Mouse (Mus musculus) embryonic facial prominence, embryonic 13.5 days (tissue): ENCODE measurements around the gene Krtap26-1. TPM values are rescaled to one million over a fixed set of nuclear protein-coding genes. Genes with fewer than 3 reads are reported as not detected.

Experiments
- ATAC-seq: fragments of 200-750 bp; cut with Nextera tagmentation; 2 replicates; pipeline ENCODE4 v1.8.0; 2017; ENCODE audit warnings: low read depth; ENCODE audit not compliant: insufficient number of reproducible peaks, insufficient read depth, low FRiP score, low TSS enrichment
- H3K27ac ChIP-seq: fragments of 300-500 bp; sonication (generic); 2 replicates; pipeline ENCODE4 v1.5.1; 2015; ENCODE audit warnings: moderate library complexity, mild to moderate bottlenecking, inconsistent platforms
- H3K27me3 ChIP-seq: fragments of 300-500 bp; sonication (generic); 2 replicates; pipeline ENCODE4 v1.6.1; 2015; ENCODE audit warnings: mild to moderate bottlenecking, inconsistent platforms
- H3K36me3 ChIP-seq: fragments of 300-500 bp; sonication (generic); 2 replicates; pipeline ENCODE4 v1.6.1; 2015; ENCODE audit warnings: mild to moderate bottlenecking, inconsistent platforms
- H3K4me1 ChIP-seq: fragments of 300-500 bp; sonication (generic); 2 replicates; pipeline ENCODE4 v1.6.1; 2015; ENCODE audit warnings: inconsistent platforms
- H3K4me2 ChIP-seq: fragments of 300-500 bp; sonication (generic); 2 replicates; pipeline ENCODE4 v1.6.1; 2015; ENCODE audit warnings: moderate library complexity, mild to moderate bottlenecking, inconsistent platforms
- H3K4me3 ChIP-seq: fragments of 300-500 bp; sonication (generic); 2 replicates; pipeline ENCODE4 v1.5.1; 2015; ENCODE audit warnings: mild to moderate bottlenecking, inconsistent platforms
- H3K9ac ChIP-seq: fragments of 300-500 bp; sonication (generic); 2 replicates; pipeline ENCODE4 v1.6.1; 2015; ENCODE audit warnings: mild to moderate bottlenecking, inconsistent platforms
- H3K9me3 ChIP-seq: fragments of 300-500 bp; sonication (generic); 2 replicates; pipeline ENCODE4 v1.6.1; 2016; ENCODE audit warnings: inconsistent platforms
- WGBS: fragments of 180-500 bp; shearing (Covaris S2); methylation state at CpG from one replicate; pipeline ENCODE4 v1.1.7; 2015; ENCODE audit warnings: mixed read lengths; 5-methylcytosine and 5-hydroxymethylcytosine counted together
- polyA plus RNA-seq: library from polyadenylated mRNA; unstranded; fragments of >200 nt; fragmentation: Nextera tagmentation; extraction: Ambion mirVana; gene quantifications from 2 replicates; pipeline ENCODE4 v1.2.1, GENCODE M21; 2015

Gene Krtap26-1
- not detected in 2 replicates for polyA plus RNA-seq

DNA sequence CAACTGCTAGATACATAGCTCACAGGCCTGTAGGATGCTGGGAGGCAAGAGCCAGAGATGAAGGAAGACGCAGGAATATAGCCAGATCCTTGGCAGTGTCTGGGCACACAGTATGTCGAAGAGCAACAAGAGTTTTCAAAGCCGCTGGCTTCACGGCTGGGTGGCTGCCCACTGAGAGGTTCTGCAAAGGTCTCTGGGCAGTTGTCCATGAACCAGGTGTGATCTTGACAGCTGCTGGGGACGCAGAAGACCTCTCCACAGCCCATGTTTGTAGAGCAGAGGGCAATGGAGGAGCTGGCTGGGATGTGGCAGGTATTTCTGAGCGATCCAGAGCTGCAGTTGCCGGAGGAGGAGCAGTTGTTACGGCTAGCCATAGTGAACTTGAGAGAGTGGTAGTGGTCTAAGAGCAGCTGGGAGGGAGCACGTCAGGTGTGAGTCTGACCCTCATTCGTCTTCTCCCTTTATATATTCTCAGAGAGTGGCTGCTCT is at the start of gene Krtap26-1:
Gene Krtap26-1, minus strand, starts transcription at position 439 of the 489 bp plus-strand sequence.
- Histone ChIP-seq H3K4me3 (no peak within 1 kb of the TSS), H3K4me2 (no peak within 1 kb of the TSS), H3K36me3 (no peaks in the 10 kb centered on the region), H3K9ac (no peak within 1 kb of the TSS), H3K4me1 (no peaks in the 10 kb centered on the region), H3K27me3 (no peaks in the 10 kb centered on the region), H3K27ac (no peak within 1 kb of the TSS), H3K9me3 (no peaks in the 10 kb centered on the region)
- no peak for ATAC-seq
- WGBS = 90% methylated on average over 10 of the region's 10 CpGs

DNA sequence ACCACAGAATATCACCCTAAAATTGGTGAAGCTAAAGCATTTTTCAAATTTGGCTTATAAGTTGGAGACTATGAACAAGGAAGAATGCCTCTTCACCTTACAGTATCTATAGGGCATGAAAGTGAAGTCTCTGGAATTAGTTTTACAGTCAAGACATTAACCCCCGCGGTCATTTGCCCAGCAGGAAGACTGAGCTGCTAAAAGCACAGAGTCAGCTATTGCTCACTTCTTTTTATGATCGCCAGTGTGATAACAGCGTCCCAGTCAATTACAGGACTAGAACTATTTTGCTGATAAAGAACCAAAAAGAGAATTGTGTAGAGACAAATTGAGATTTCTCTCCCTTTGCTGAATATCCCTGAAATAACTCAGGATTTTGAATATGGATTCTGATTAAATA is 48.7 kb upstream of the Krtap26-1 start:
- ATAC-seq = no peak
- Histone ChIP-seq H3K36me3 (no peaks in the 10 kb centered on the region), H3K4me2 (no peak overlapping the region), H3K9me3 (no peaks in the 10 kb centered on the region), H3K4me3 (no peak overlapping the region), H3K9ac (no peak overlapping the region), H3K27me3 (no peaks in the 10 kb centered on the region), H3K4me1 (peaks cover 3% of the 10 kb centered on the region; the same call in 1 of the 2 replicates), H3K27ac (no peak overlapping the region)
- 72% methylated on average over 4 of the region's 4 CpGs for WGBS

- Histone ChIP-seq H3K4me2 (no peak overlapping the region), H3K4me3 (no peak overlapping the region), H3K27me3 (no peaks in the 10 kb centered on the region), H3K9me3 (no peaks in the 10 kb centered on the region), H3K9ac (no peak overlapping the region), H3K4me1 (no peaks in the 10 kb centered on the region), H3K27ac (no peak overlapping the region), H3K36me3 (no peaks in the 10 kb centered on the region)
- 58% methylated on average over 2 of the region's 2 CpGs for WGBS
- ATAC-seq = no peak
Observed at GRCm38 (mm10) chr16:88681282-88681681, 33.7 kb upstream of the Krtap26-1 start.

DNA sequence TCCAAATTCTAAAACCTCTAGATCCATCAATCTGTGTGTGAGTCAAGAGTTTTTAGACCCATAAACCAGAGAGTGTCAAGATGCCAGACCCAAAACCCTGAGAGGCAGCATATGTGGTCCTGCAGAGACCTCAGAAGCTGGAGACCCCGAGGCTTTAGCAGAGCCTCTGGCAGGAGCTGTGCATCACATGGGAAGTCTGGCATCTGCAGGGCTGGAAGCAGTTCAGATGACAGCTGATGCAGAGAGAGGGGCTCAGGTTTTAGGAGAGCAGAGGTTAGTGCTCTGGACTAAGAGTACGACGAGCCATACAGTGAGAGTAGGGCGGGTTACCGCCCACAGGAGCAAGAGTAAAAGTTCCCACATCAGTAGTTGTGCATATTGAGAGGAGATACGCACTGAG is 31.5 kb upstream of the Krtap26-1 start:
- Histone ChIP-seq H3K4me3 (no peak overlapping the region), H3K36me3 (no peaks in the 10 kb centered on the region), H3K9me3 (no peaks in the 10 kb centered on the region), H3K27ac (no peak overlapping the region), H3K9ac (no peak overlapping the region), H3K4me2 (no peak overlapping the region), H3K27me3 (no peaks in the 10 kb centered on the region), H3K4me1 (no peaks in the 10 kb centered on the region)
- no peak for ATAC-seq
- WGBS = 86% methylated on average over 6 of the region's 6 CpGs

- no peak within 1 kb of the TSS for H3K27ac ChIP-seq
- no peaks in the 10 kb centered on the region for H3K36me3 ChIP-seq
- no peak for ATAC-seq
- 90% methylated on average over 4 of the region's 4 CpGs for WGBS
- no peaks in the 10 kb centered on the region for H3K27me3 ChIP-seq
- no peaks in the 10 kb centered on the region for H3K9me3 ChIP-seq
- H3K9ac ChIP-seq = no peak within 1 kb of the TSS
- 0 out of 2 replicates have a peak, but pooled peaks cover 3% of the 10 kb centered on the region for H3K4me1 ChIP-seq
- H3K4me3 ChIP-seq = no peak within 1 kb of the TSS
- no peak within 1 kb of the TSS for H3K4me2 ChIP-seq
Observed at GRCm38 (mm10) chr16:88671571-88671970, 24.0 kb upstream of the Krtap26-1 start, which contains the start of gene Krtap27-1. Krtap27-1 (minus strand) TSS chr16:88671671.

DNA sequence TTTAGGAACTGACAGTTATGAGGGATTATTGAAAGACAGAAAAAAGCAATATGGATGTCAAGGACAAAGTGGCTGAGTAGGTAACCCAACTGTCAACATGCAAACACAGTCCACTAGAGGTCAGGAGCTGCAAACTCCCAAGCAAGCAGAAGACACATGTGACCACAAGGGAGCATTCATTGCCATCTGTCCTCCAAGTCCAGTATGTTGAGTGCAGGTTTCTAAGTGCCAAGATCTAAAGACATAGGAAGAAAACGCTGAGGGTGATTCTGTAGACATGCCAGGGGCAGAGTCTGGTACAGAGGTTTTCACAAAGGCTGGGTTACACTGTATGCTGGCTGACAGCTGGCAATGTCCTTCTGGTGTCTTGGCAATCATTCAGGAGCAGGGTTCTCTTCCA is 9.8 kb upstream of the Krtap26-1 start:
- H3K4me2 ChIP-seq = no peak overlapping the region
- no peaks in the 10 kb centered on the region for H3K9me3 ChIP-seq
- no peak for ATAC-seq
- no peaks in the 10 kb centered on the region for H3K36me3 ChIP-seq
- no peaks in the 10 kb centered on the region for H3K4me1 ChIP-seq
- H3K27ac ChIP-seq = no peak overlapping the region
- no peak overlapping the region for H3K4me3 ChIP-seq
- no peak overlapping the region for H3K9ac ChIP-seq
- 52% methylated on average over 1 of the region's 1 CpGs for whole genome bisulfite sequencing
- H3K27me3 ChIP-seq = no peaks in the 10 kb centered on the region

DNA sequence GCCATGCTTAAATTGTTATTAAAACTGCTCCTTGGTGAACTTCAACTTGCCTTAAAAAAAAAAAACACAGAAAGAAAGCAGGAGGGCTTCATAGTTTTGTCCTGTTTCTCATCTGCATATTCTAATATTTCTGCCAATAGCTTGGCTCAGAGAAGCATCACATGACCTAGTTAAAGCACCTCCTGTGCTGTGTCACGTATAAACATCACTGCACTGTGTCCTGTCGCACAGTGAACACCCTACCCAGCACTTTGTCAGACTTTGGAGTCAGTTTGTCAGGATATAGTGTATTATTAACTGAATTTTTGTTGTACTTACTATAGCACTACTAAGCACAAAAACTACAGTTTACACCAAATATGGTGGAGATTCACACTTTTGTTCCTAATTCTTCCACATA is 4.4 kb upstream of the Krtap26-1 start:
- no peak for ATAC-seq
- WGBS = 63% methylated on average over 2 of the region's 2 CpGs

DNA sequence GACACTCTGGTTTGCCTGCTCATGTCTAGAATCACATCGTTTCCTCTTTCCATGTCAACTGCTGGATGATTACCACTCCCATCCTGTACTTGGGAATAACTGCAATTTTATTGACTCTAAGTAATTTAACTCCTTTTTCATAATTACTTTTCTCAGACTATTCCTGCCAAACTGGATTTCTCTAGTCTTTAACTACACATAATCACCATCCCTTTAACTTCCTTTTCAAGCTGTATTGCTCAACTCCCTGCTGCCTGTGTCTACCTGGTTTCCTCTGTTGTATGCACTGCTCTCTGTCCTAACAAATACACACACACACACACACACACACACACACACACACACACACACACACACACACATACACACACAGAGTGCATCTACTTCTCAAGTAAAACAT is 3.5 kb upstream of the Krtap26-1 start:
- no peak overlapping the region for H3K4me3 ChIP-seq
- H3K9ac ChIP-seq = no peak overlapping the region
- H3K27me3 ChIP-seq = no peaks in the 10 kb centered on the region
- H3K4me2 ChIP-seq = no peak overlapping the region
- H3K36me3 ChIP-seq = no peaks in the 10 kb centered on the region
- H3K4me1 ChIP-seq = no peaks in the 10 kb centered on the region
- H3K9me3 ChIP-seq = no peaks in the 10 kb centered on the region
- no peak for ATAC-seq
- no peak overlapping the region for H3K27ac ChIP-seq
- WGBS = 62% methylated on average over 1 of the region's 1 CpGs

More for the DNA sequence above, 4.4 kb upstream of the Krtap26-1 start:
- no peak overlapping the region for H3K4me3 ChIP-seq
- no peaks in the 10 kb centered on the region for H3K36me3 ChIP-seq
- no peaks in the 10 kb centered on the region for H3K9me3 ChIP-seq
- no peaks in the 10 kb centered on the region for H3K4me1 ChIP-seq
- no peak overlapping the region for H3K27ac ChIP-seq
- H3K4me2 ChIP-seq = no peak overlapping the region
- no peaks in the 10 kb centered on the region for H3K27me3 ChIP-seq
- H3K9ac ChIP-seq = no peak overlapping the region

- H3K4me3 ChIP-seq = no peak overlapping the region
- H3K27me3 ChIP-seq = no peaks in the 10 kb centered on the region
- no peak overlapping the region for H3K9ac ChIP-seq
- no peaks in the 10 kb centered on the region for H3K36me3 ChIP-seq
- no peak overlapping the region for H3K27ac ChIP-seq
- H3K4me2 ChIP-seq = no peak overlapping the region
- 88% methylated on average over 8 of the region's 8 CpGs for WGBS
- no peaks in the 10 kb centered on the region for H3K4me1 ChIP-seq
- H3K9me3 ChIP-seq = no peaks in the 10 kb centered on the region
- ATAC-seq = no peak
Observed at GRCm38 (mm10) chr16:88646366-88647111, 1.1 kb downstream of the Krtap26-1 start.

- Histone ChIP-seq H3K4me3 (no peak overlapping the region), H3K36me3 (no peaks in the 10 kb centered on the region), H3K4me2 (no peak overlapping the region), H3K9me3 (no peaks in the 10 kb centered on the region), H3K27me3 (no peaks in the 10 kb centered on the region), H3K27ac (no peak overlapping the region), H3K4me1 (no peaks in the 10 kb centered on the region), H3K9ac (no peak overlapping the region)
- 79% methylated on average over 3 of the region's 3 CpGs for WGBS
- no peak for ATAC-seq
Observed at GRCm38 (mm10) chr16:88640053-88640452, 7.5 kb downstream of the Krtap26-1 start.

GRCm38 (mm10) chr16:88635142-88635541 is 12.5 kb downstream of the Krtap26-1 start:
- WGBS = 40% methylated on average over 4 of the region's 4 CpGs
- H3K4me2 ChIP-seq = no peak overlapping the region
- ATAC-seq = no peak

GRCm38 (mm10) chr16:88631474-88631873 is 16.1 kb downstream of the Krtap26-1 start:
- no peaks in the 10 kb centered on the region for H3K9me3 ChIP-seq
- no peaks in the 10 kb centered on the region for H3K36me3 ChIP-seq
- H3K27ac ChIP-seq = no peak overlapping the region
- WGBS = 76% methylated on average over 4 of the region's 4 CpGs
- no peak overlapping the region for H3K9ac ChIP-seq
- no peaks in the 10 kb centered on the region for H3K4me1 ChIP-seq
- ATAC-seq = no peak
- H3K4me2 ChIP-seq = no peak overlapping the region
- H3K4me3 ChIP-seq = no peak overlapping the region
- no peaks in the 10 kb centered on the region for H3K27me3 ChIP-seq

More at GRCm38 (mm10) chr16:88635142-88635541, 12.5 kb downstream of the Krtap26-1 start:
- no peak overlapping the region for H3K27ac ChIP-seq
- no peak overlapping the region for H3K9ac ChIP-seq
- H3K4me3 ChIP-seq = no peak overlapping the region
- no peaks in the 10 kb centered on the region for H3K27me3 ChIP-seq
- H3K4me1 ChIP-seq = no peaks in the 10 kb centered on the region
- H3K9me3 ChIP-seq = no peaks in the 10 kb centered on the region
- no peaks in the 10 kb centered on the region for H3K36me3 ChIP-seq
